Mouse (Mus musculus) thymus, adult 2 months (tissue): Measurements from ENCODE around the gene Olfr1181.

Experiments
- CTCF ChIP-seq: fragments of 200-500 bp; IDR thresholded peaks from 2 replicates; pipeline ENCODE4 v1.5.1; 2012; ENCODE audit warnings: mild to moderate bottlenecking, control low read depth, low read length, moderate library complexity, borderline replicate concordance; ENCODE audit not compliant: control insufficient read depth, poor library complexity, insufficient read depth; ENCODE audit errors: extremely low read depth
- POLR2A ChIP-seq: fragments of 200-500 bp; IDR thresholded peaks from 2 replicates; pipeline ENCODE4 v1.6.1; 2012; ENCODE audit warnings: mild to moderate bottlenecking, low read length, control low read depth, moderate library complexity; ENCODE audit not compliant: control insufficient read depth, poor library complexity, insufficient read depth; ENCODE audit errors: extremely low read depth

- no peak for TF ChIP-seq POLR2A
- no peak for TF ChIP-seq CTCF
These were observed 39.2 kb downstream of the Olfr1181 start, which contains the start of gene Olfr1178 for GRCm38 (mm10) chr2:88386762-88387161.
